Mouse (Mus musculus): ENCODE results near the gene Myo16. TPM values are rescaled to one million over a fixed set of nuclear protein-coding genes. Genes with fewer than 3 reads are reported as not detected.

Myo16 gene
- polyA plus RNA-seq, 2 experiments, result 0.01 to 0.03 TPM

- no peak overlapping the region for H3K9ac ChIP-seq (replicated peaks)
- no peak overlapping the region for H3K4me2 ChIP-seq (ENCODE audit: low read depth)
- H3K4me3 ChIP-seq (ENCODE audit: insufficient read depth in 1 of 2, low read depth in 2 of 2, low read length in 2 of 2), result no peak overlapping the region
- no peaks in the 10 kb centered on the region for H3K27me3 ChIP-seq (ENCODE audit: control insufficient read depth, insufficient read depth, low read length)
- DNase-seq (ENCODE audit: low read depth in 3 of 3, low spot score in 3 of 3) (no peak), ATAC-seq (ENCODE audit: insufficient read depth) (no peak)
- no peaks in the 10 kb centered on the region for H3K9me3 ChIP-seq (ENCODE audit: control insufficient read depth, low read length)
- H3K27ac ChIP-seq, result no peak overlapping the region
- no peak for TF ChIP-seq EP300 (IDR thresholded peaks at IDR 0.05; ENCODE audit: low read depth)
- no peak for TF ChIP-seq CTCF (IDR thresholded peaks at IDR 0.05; ENCODE audit: low read depth)
- no peaks in the 10 kb centered on the region for H3K36me3 ChIP-seq (replicated peaks; ENCODE audit: control insufficient read depth, insufficient read depth, low read depth)
- H3K4me1 ChIP-seq (replicated peaks; ENCODE audit: control insufficient read depth in 2 of 2, insufficient read depth in 2 of 2, low read length in 1 of 2), result no peaks in the 10 kb centered on the region
- 54% methylated on average over 2 of the region's 2 CpGs for WGBS (ENCODE audit: insufficient replicate concordance)
Observed at GRCm38 (mm10) chr8:10171321-10171720, 17.6 kb downstream of the Myo16 start.

GRCm38 (mm10) chr8:10172278-10172677, 18.6 kb downstream of the Myo16 start:
- no peak overlapping the region for H3K4me2 ChIP-seq (ENCODE audit: low read depth)
- H3K9me3 ChIP-seq (ENCODE audit: control insufficient read depth, low read length), result no peaks in the 10 kb centered on the region
- ATAC-seq (ENCODE audit: insufficient read depth) (no peak), DNase-seq (ENCODE audit: low read depth in 3 of 3, low spot score in 3 of 3) (no peak)
- no peak overlapping the region for H3K9ac ChIP-seq (replicated peaks)
- no peak overlapping the region for H3K27ac ChIP-seq
- no peaks in the 10 kb centered on the region for H3K36me3 ChIP-seq (replicated peaks; ENCODE audit: control insufficient read depth, insufficient read depth, low read depth)
- H3K4me1 ChIP-seq (replicated peaks; ENCODE audit: control insufficient read depth in 2 of 2, insufficient read depth in 2 of 2, low read length in 1 of 2), result no peaks in the 10 kb centered on the region
- no peak overlapping the region for H3K4me3 ChIP-seq (ENCODE audit: insufficient read depth in 1 of 2, low read depth in 2 of 2, low read length in 2 of 2)
- no peaks in the 10 kb centered on the region for H3K27me3 ChIP-seq (ENCODE audit: control insufficient read depth, insufficient read depth, low read length)
- TF ChIP-seq CTCF (IDR thresholded peaks at IDR 0.05; ENCODE audit: low read depth), result no peak
- no peak for TF ChIP-seq EP300 (IDR thresholded peaks at IDR 0.05; ENCODE audit: low read depth)
- 61% methylated on average over 3 of the region's 3 CpGs for WGBS (ENCODE audit: insufficient replicate concordance)

- H3K4me2 ChIP-seq (ENCODE audit: low read depth), result no peak overlapping the region
- H3K4me3 ChIP-seq (ENCODE audit: insufficient read depth in 1 of 2, low read depth in 2 of 2, low read length in 2 of 2), result no peak overlapping the region
- H3K36me3 ChIP-seq (replicated peaks; ENCODE audit: control insufficient read depth, insufficient read depth, low read depth), result no peaks in the 10 kb centered on the region
- no peak overlapping the region for H3K27ac ChIP-seq
- DNase-seq (ENCODE audit: low read depth in 3 of 3, low spot score in 3 of 3), result no peak
- TF ChIP-seq CTCF (IDR thresholded peaks at IDR 0.05; ENCODE audit: low read depth) (no peak), EP300 (IDR thresholded peaks at IDR 0.05; ENCODE audit: low read depth) (no peak)
- WGBS (ENCODE audit: insufficient replicate concordance), result 50% methylated on average over 9 of the region's 9 CpGs
- no peak for ATAC-seq (ENCODE audit: insufficient read depth)
- H3K27me3 ChIP-seq (ENCODE audit: control insufficient read depth, insufficient read depth, low read length), result no peaks in the 10 kb centered on the region
- H3K9me3 ChIP-seq (ENCODE audit: control insufficient read depth, low read length), result no peaks in the 10 kb centered on the region
- no peaks in the 10 kb centered on the region for H3K4me1 ChIP-seq (replicated peaks; ENCODE audit: control insufficient read depth in 2 of 2, insufficient read depth in 2 of 2, low read length in 1 of 2)
- H3K9ac ChIP-seq (replicated peaks), result no peak overlapping the region
Observed at GRCm38 (mm10) chr8:10173033-10173747, 19.5 kb downstream of the Myo16 start.

- TF ChIP-seq CTCF (IDR thresholded peaks at IDR 0.05; ENCODE audit: low read depth), result no peak
- TF ChIP-seq EP300 (IDR thresholded peaks at IDR 0.05; ENCODE audit: low read depth), result no peak
- DNase-seq (ENCODE audit: low read depth in 3 of 3, low spot score in 3 of 3) (no peak), ATAC-seq (ENCODE audit: insufficient read depth) (no peak)
- no peaks in the 10 kb centered on the region for H3K4me1 ChIP-seq (replicated peaks; ENCODE audit: control insufficient read depth in 2 of 2, insufficient read depth in 2 of 2, low read length in 1 of 2)
- H3K9me3 ChIP-seq (ENCODE audit: control insufficient read depth, low read length), result no peaks in the 10 kb centered on the region
- H3K9ac ChIP-seq (replicated peaks), result no peak overlapping the region
- no peaks in the 10 kb centered on the region for H3K36me3 ChIP-seq (replicated peaks; ENCODE audit: control insufficient read depth, insufficient read depth, low read depth)
- no peak overlapping the region for H3K27ac ChIP-seq
- no peak overlapping the region for H3K4me2 ChIP-seq (ENCODE audit: low read depth)
- H3K27me3 ChIP-seq (ENCODE audit: control insufficient read depth, insufficient read depth, low read length), result no peaks in the 10 kb centered on the region
- H3K4me3 ChIP-seq (ENCODE audit: insufficient read depth in 1 of 2, low read depth in 2 of 2, low read length in 2 of 2), result no peak overlapping the region
- WGBS (ENCODE audit: insufficient replicate concordance), result 42% methylated on average over 5 of the region's 5 CpGs
Observed at GRCm38 (mm10) chr8:10174201-10174840, 20.6 kb downstream of the Myo16 start.

GRCm38 (mm10) chr8:10174841-10175680, 21.4 kb downstream of the Myo16 start:
- no peaks in the 10 kb centered on the region for H3K9me3 ChIP-seq (ENCODE audit: control insufficient read depth, low read length)
- H3K27ac ChIP-seq, result no peak overlapping the region
- no peak overlapping the region for H3K4me3 ChIP-seq (ENCODE audit: insufficient read depth in 1 of 2, low read depth in 2 of 2, low read length in 2 of 2)
- H3K36me3 ChIP-seq (replicated peaks; ENCODE audit: control insufficient read depth, insufficient read depth, low read depth), result no peaks in the 10 kb centered on the region
- H3K4me2 ChIP-seq (ENCODE audit: low read depth), result no peak overlapping the region
- no peak for TF ChIP-seq EP300 (IDR thresholded peaks at IDR 0.05; ENCODE audit: low read depth)
- WGBS (ENCODE audit: insufficient replicate concordance), result 56% methylated on average over 7 of the region's 7 CpGs
- no peak overlapping the region for H3K9ac ChIP-seq (replicated peaks)
- no peaks in the 10 kb centered on the region for H3K27me3 ChIP-seq (ENCODE audit: control insufficient read depth, insufficient read depth, low read length)
- H3K4me1 ChIP-seq (replicated peaks; ENCODE audit: control insufficient read depth in 2 of 2, insufficient read depth in 2 of 2, low read length in 1 of 2), result no peaks in the 10 kb centered on the region
- ATAC-seq (ENCODE audit: insufficient read depth), result no peak
- no peak for DNase-seq (ENCODE audit: low read depth in 3 of 3, low spot score in 3 of 3)
